Mouse (Mus musculus): Measurements from ENCODE around the gene Mrpl57. TPM values are rescaled to one million over a fixed set of nuclear protein-coding genes. Genes with fewer than 3 reads are reported as not detected.
"Not testable (repeated sequence)": the region's sequence is repeated elsewhere in the genome, so short reads cannot be mapped to it uniquely, and the experiment has no call there.

The Mrpl57 gene
- total and polyA plus RNA-seq, 2 experiments from 2014 or later = 48.3 to 205 TPM

GRCm38 (mm10) chr14:57850330-57850729, 24.3 kb downstream of the Mrpl57 start:
- ATAC-seq (ENCODE audit: low FRiP score) = no peak
- Histone ChIP-seq H3K4me3 (ENCODE audit: low read depth, low read length) (no peak overlapping the region), H3K27me3 (ENCODE audit: insufficient read depth, low read length) (no peaks in the 10 kb centered on the region), H3K4me1 (ENCODE audit: insufficient read depth, low read length) (no peaks in the 10 kb centered on the region), H3K36me3 (ENCODE audit: insufficient read depth, low read length) (peaks cover 10% of the 10 kb centered on the region), H3K9ac (replicated peaks; ENCODE audit: low read length, poor library complexity, severe bottlenecking) (no peak overlapping the region), H3K27ac (ENCODE audit: low read depth, low read length) (no peak overlapping the region), H3K4me2 (ENCODE audit: low read depth, low read length, poor library complexity, severe bottlenecking) (no peak overlapping the region), H3K9me3 (ENCODE audit: low read length) (no peaks in the 10 kb centered on the region)
- no peak for DNase-seq (ENCODE audit: low spot score)
- no peak for TF ChIP-seq CTCF (IDR thresholded peaks at IDR 0.05)
- WGBS = 85% methylated on average over 3 of the region's 3 CpGs

- no peaks in the 10 kb centered on the region for H3K9me3 ChIP-seq (ENCODE audit: low read length)
- H3K27me3 ChIP-seq (ENCODE audit: insufficient read depth, low read length) = no peaks in the 10 kb centered on the region
- no peak for TF ChIP-seq CTCF (IDR thresholded peaks at IDR 0.05)
- DNase-seq (ENCODE audit: low spot score) (no peak), ATAC-seq (ENCODE audit: low FRiP score) (no peak)
- 50% methylated on average over 2 of the region's 2 CpGs for WGBS
- no peaks in the 10 kb centered on the region for H3K4me1 ChIP-seq (ENCODE audit: insufficient read depth, low read length)
- H3K9ac ChIP-seq (replicated peaks; ENCODE audit: low read length, poor library complexity, severe bottlenecking) = no peak overlapping the region
- H3K27ac ChIP-seq (ENCODE audit: low read depth, low read length) = no peak overlapping the region
- H3K36me3 ChIP-seq (ENCODE audit: insufficient read depth, low read length) = peaks cover 15% of the 10 kb centered on the region
- H3K4me2 ChIP-seq (ENCODE audit: low read depth, low read length, poor library complexity, severe bottlenecking) = no peak overlapping the region
- H3K4me3 ChIP-seq (ENCODE audit: low read depth, low read length) = no peak overlapping the region
Observed at GRCm38 (mm10) chr14:57852961-57853360, 26.9 kb downstream of the Mrpl57 start.

GRCm38 (mm10) chr14:57856037-57856436, 30.0 kb downstream of the Mrpl57 start:
- not testable (repeated sequence) for H3K4me3 ChIP-seq (ENCODE audit: low read depth, low read length); H3K4me1 ChIP-seq (ENCODE audit: insufficient read depth, low read length); H3K9me3 ChIP-seq (ENCODE audit: low read length); H3K9ac ChIP-seq (replicated peaks; ENCODE audit: low read length, poor library complexity, severe bottlenecking); H3K4me2 ChIP-seq (ENCODE audit: low read depth, low read length, poor library complexity, severe bottlenecking); H3K27me3 ChIP-seq (ENCODE audit: insufficient read depth, low read length); ATAC-seq (ENCODE audit: low FRiP score); H3K27ac ChIP-seq (ENCODE audit: low read depth, low read length); DNase-seq (ENCODE audit: low spot score)
- peak; percentile 35; the same call in 1 of the 2 replicates for TF ChIP-seq CTCF (IDR thresholded peaks at IDR 0.05)
- peaks cover 20% of the 10 kb centered on the region for H3K36me3 ChIP-seq (ENCODE audit: insufficient read depth, low read length)

GRCm38 (mm10) chr14:57858601-57859000, 32.6 kb downstream of the Mrpl57 start:
- H3K9ac ChIP-seq (replicated peaks; ENCODE audit: low read length, poor library complexity, severe bottlenecking) = no peak overlapping the region
- H3K4me3 ChIP-seq (ENCODE audit: low read depth, low read length) = no peak overlapping the region
- H3K4me2 ChIP-seq (ENCODE audit: low read depth, low read length, poor library complexity, severe bottlenecking) = no peak overlapping the region
- H3K9me3 ChIP-seq (ENCODE audit: low read length) = no peaks in the 10 kb centered on the region
- no peak for TF ChIP-seq CTCF (IDR thresholded peaks at IDR 0.05)
- ATAC-seq (ENCODE audit: low FRiP score) (no peak), DNase-seq (ENCODE audit: low spot score) (no peak)
- no peaks in the 10 kb centered on the region for H3K27me3 ChIP-seq (ENCODE audit: insufficient read depth, low read length)
- no peaks in the 10 kb centered on the region for H3K4me1 ChIP-seq (ENCODE audit: insufficient read depth, low read length)
- WGBS = 96% methylated on average over 2 of the region's 2 CpGs
- peaks cover 14% of the 10 kb centered on the region; the same call in 1 of the 2 replicates for H3K36me3 ChIP-seq (ENCODE audit: insufficient read depth, low read length)
- H3K27ac ChIP-seq (ENCODE audit: low read depth, low read length) = no peak overlapping the region

DNA sequence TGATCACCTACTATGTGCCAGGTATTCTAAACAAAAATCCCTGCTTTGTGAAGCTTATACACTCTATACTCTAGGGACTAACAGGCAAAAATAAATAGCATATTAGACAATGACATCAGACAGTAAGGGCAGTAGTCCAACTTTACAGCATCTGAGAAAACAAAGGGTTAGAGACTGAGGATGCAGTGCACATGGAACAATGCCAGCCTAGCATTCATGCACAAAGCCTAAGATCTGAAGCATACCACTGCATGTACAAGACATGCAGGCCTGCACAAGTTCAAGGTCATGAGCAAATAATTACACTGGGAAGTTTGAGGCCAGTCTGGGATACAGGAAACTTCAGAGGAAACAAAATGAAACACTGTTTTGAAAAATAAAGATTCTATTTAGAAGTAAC, 33.5 kb downstream of the Mrpl57 start:
- H3K27ac ChIP-seq (ENCODE audit: low read depth, low read length) = no peak overlapping the region
- H3K4me1 ChIP-seq (ENCODE audit: insufficient read depth, low read length) = no peaks in the 10 kb centered on the region
- no peak overlapping the region for H3K4me3 ChIP-seq (ENCODE audit: low read depth, low read length)
- ATAC-seq (ENCODE audit: low FRiP score) (no peak), DNase-seq (ENCODE audit: low spot score) (peak; percentile 7)
- no peak overlapping the region for H3K4me2 ChIP-seq (ENCODE audit: low read depth, low read length, poor library complexity, severe bottlenecking)
- H3K27me3 ChIP-seq (ENCODE audit: insufficient read depth, low read length) = no peaks in the 10 kb centered on the region
- no peak overlapping the region for H3K9ac ChIP-seq (replicated peaks; ENCODE audit: low read length, poor library complexity, severe bottlenecking)
- TF ChIP-seq CTCF (IDR thresholded peaks at IDR 0.05) = no peak
- no peaks in the 10 kb centered on the region for H3K9me3 ChIP-seq (ENCODE audit: low read length)
- peaks cover 20% of the 10 kb centered on the region for H3K36me3 ChIP-seq (ENCODE audit: insufficient read depth, low read length)

DNA sequence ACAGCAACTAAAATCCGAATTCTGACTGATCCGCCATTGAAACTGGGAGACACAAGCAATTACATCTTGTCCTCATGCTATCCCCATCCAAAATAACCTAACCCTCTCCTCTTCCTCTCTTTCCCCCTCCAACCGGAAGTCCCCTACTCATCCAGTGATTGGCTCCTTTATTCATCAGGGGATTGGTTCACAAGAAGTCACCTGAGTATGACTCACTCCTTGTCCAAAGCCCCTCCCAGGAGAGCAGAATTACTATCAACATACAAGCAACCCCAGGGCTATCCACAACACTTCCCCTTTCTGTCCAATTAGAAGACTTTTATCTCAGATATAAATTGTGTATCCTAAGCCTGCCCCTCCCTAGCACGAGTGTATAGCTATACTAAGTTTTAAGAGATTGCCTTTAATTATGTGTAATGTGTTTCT, 36.0 kb downstream of the Mrpl57 start:
- H3K27ac ChIP-seq (ENCODE audit: low read depth, low read length) = no peak overlapping the region
- DNase-seq (ENCODE audit: low spot score) (no peak), ATAC-seq (ENCODE audit: low FRiP score) (no peak)
- no peak overlapping the region for H3K9ac ChIP-seq (replicated peaks; ENCODE audit: low read length, poor library complexity, severe bottlenecking)
- 91% methylated on average over 4 of the region's 4 CpGs for WGBS
- H3K4me2 ChIP-seq (ENCODE audit: low read depth, low read length, poor library complexity, severe bottlenecking) = no peak overlapping the region
- H3K27me3 ChIP-seq (ENCODE audit: insufficient read depth, low read length) = no peaks in the 10 kb centered on the region
- peaks cover 25% of the 10 kb centered on the region for H3K36me3 ChIP-seq (ENCODE audit: insufficient read depth, low read length)
- no peaks in the 10 kb centered on the region for H3K9me3 ChIP-seq (ENCODE audit: low read length)
- no peak overlapping the region for H3K4me3 ChIP-seq (ENCODE audit: low read depth, low read length)
- TF ChIP-seq CTCF (IDR thresholded peaks at IDR 0.05) = no peak
- H3K4me1 ChIP-seq (ENCODE audit: insufficient read depth, low read length) = no peaks in the 10 kb centered on the region
